Mouse (Mus musculus) lung, postnatal 25 days (tissue): ENCODE data around the gene H1foo.

Experiments used
- DNase-seq: peaks from one replicate; pipeline ENCODE4 v3.0.0; 2022; ENCODE audit warnings: low spot score

The H1foo gene

GRCm38 (mm10) chr6:115986472-115987095 is 41.8 kb downstream of the H1foo start:
- no peak for DNase-seq

GRCm38 (mm10) chr6:115987096-115987747 is 42.5 kb downstream of the H1foo start:
- no peak for DNase-seq

- DNase-seq: no peak
These were observed 44.3 kb downstream of the H1foo start for GRCm38 (mm10) chr6:115989032-115989431.

GRCm38 (mm10) chr6:115989607-115990006 is 44.9 kb downstream of the H1foo start:
- no peak for DNase-seq

- no peak for DNase-seq
These were observed 45.3 kb downstream of the H1foo start for GRCm38 (mm10) chr6:115990056-115990455.

GRCm38 (mm10) chr6:115990479-115990878 is 45.7 kb downstream of the H1foo start:
- no peak for DNase-seq

GRCm38 (mm10) chr6:115991108-115991880 is 46.6 kb downstream of the H1foo start:
- DNase-seq: no peak

- no peak for DNase-seq
These were observed 47.3 kb downstream of the H1foo start for GRCm38 (mm10) chr6:115991881-115992620.

- no peak for DNase-seq
These were observed 48.2 kb downstream of the H1foo start for GRCm38 (mm10) chr6:115992981-115993380.

GRCm38 (mm10) chr6:115993463-115994145 is 48.9 kb downstream of the H1foo start:
- DNase-seq: no peak

GRCm38 (mm10) chr6:115994146-115994876 is 49.6 kb downstream of the H1foo start:
- no peak for DNase-seq

- peak; percentile 93 for DNase-seq
These were observed 50.3 kb downstream of the H1foo start, which contains the start of gene Plxnd1 for GRCm38 (mm10) chr6:115994877-115995520. TSS of gene Plxnd1 (minus strand) at chr6:115995005.

GRCm38 (mm10) chr6:115995531-115995941 is 50.8 kb downstream of the H1foo start:
- no peak for DNase-seq

GRCm38 (mm10) chr6:115996171-115996851 is 51.6 kb downstream of the H1foo start:
- peak; percentile 69 for DNase-seq

- no peak for DNase-seq
These were observed 53.1 kb downstream of the H1foo start for GRCm38 (mm10) chr6:115997726-115998311.

GRCm38 (mm10) chr6:115998758-115999157 is 54.0 kb downstream of the H1foo start:
- no peak for DNase-seq

GRCm38 (mm10) chr6:115999227-115999626 is 54.5 kb downstream of the H1foo start:
- no peak for DNase-seq
